ENCODE assay signal across 19 mouse cellular contexts in the genomic region with DNA sequence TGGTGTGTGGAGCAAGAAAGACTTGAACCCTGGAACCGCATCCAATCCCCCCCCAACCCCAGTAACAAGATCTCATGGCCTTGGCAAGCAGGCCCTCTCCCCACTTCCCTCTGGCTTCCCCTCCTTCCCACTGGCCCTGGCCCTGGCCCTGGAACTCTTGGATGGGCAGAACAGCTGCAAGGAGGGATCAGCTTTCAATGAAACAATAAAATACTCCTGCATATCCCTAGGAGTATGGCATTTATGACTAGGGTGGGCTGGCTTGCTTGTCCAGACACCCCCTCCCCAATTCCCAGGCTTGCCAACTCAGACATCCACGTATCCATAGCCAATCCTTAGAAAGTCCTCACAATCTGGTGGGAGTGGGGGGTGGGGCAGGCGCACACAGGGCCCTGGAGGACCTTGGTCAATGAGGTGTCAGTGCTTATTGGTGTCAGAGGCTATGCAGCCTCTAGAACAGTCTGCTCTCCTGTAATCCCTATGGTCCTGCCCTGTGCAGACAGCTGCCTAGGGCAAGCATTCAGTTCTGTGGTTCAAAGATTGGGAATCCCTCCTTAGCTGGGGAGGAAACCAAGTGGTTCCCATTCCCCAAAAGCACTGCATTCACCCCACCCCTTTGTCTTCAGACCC.
A peak's percentile ranks its signal among the peaks of the same experiment; 100 is the strongest.
DNase-seq lines count a peak whose midpoint lies in the region; ATAC-seq lines count a peak whose summit lies in the region.
"Had no signal": no experiment of that assay in that cellular context is flagged by ENCODE, and none has a peak within 500 bp of the region (broad histone marks: within the 10 kb centered on the region; RNA-seq: fewer than 3 reads in every experiment).

No protein-coding gene starts in this region.

- no peaks in the 10 kb centered on the region for H3K36me3 ChIP-seq in forebrain, embryonic 10.5 days (replicated peaks)
- H3K36me3 ChIP-seq in forebrain, embryonic 11.5 days (ENCODE audit: control insufficient read depth, insufficient read depth, low read length), result no peaks in the 10 kb centered on the region
- no peaks in the 10 kb centered on the region for H3K36me3 ChIP-seq in kidney, embryonic 16.5 days (ENCODE audit: insufficient read depth, low read length)
- H3K36me3 ChIP-seq in embryonic facial prominence, embryonic 10.5 days (replicated peaks), result no peaks in the 10 kb centered on the region
- H3K36me3 ChIP-seq in limb, embryonic 12.5 days, result no peaks in the 10 kb centered on the region
- H3K36me3 ChIP-seq: hindbrain, embryonic 13.5 days; midbrain, embryonic 10.5 days; stomach, embryonic 15.5 days had no signal

- H3K4me1 ChIP-seq in forebrain, embryonic 10.5 days, result peaks cover 8% of the 10 kb centered on the region; the same call in 1 of the 2 replicates
- H3K4me1 ChIP-seq in forebrain, embryonic 11.5 days (replicated peaks; ENCODE audit: control insufficient read depth, insufficient read depth, low read length), result no peaks in the 10 kb centered on the region
- no peaks in the 10 kb centered on the region for H3K4me1 ChIP-seq in kidney, embryonic 16.5 days (ENCODE audit: insufficient read depth, low read length)
- peaks cover 11% of the 10 kb centered on the region for H3K4me1 ChIP-seq in embryonic facial prominence, embryonic 10.5 days
- peaks cover 21% of the 10 kb centered on the region for H3K4me1 ChIP-seq in limb, embryonic 12.5 days (replicated peaks)
- H3K4me1 ChIP-seq: hindbrain, embryonic 13.5 days; midbrain, embryonic 10.5 days; stomach, embryonic 15.5 days had no signal

- no peak for DNase-seq in forebrain, embryonic 10.5 days (ENCODE audit: extremely low spot score, low spot score)
- no peak for DNase-seq in forebrain, embryonic 11.5 days (ENCODE audit: low spot score)
- no peak for DNase-seq in kidney, adult 8-10 months
- DNase-seq in embryonic facial prominence, embryonic 10.5 days (ENCODE audit: low spot score), result peak; percentile 17
- DNase-seq in cerebellum, adult 9-11 months, result no peak
- DNase-seq in cerebellum, adult 11 months, result no peak
- DNase-seq: adrenal gland, postnatal 25 days; cerebellum, postnatal 36 days; heart, adult 18-20 months; liver; lung, postnatal 14 days; right cerebral cortex, adult 18-20 months had no signal

- no peak overlapping the region for H3K4me3 ChIP-seq in forebrain, embryonic 10.5 days
- no peak overlapping the region for H3K4me3 ChIP-seq in forebrain, embryonic 11.5 days (ENCODE audit: low read depth, low read length)
- H3K4me3 ChIP-seq in kidney, embryonic 16.5 days (ENCODE audit: low read length), result no peak overlapping the region
- no peak overlapping the region for H3K4me3 ChIP-seq in embryonic facial prominence, embryonic 10.5 days
- no peak overlapping the region for H3K4me3 ChIP-seq in limb, embryonic 12.5 days (replicated peaks)
- H3K4me3 ChIP-seq: hindbrain, embryonic 13.5 days; midbrain, embryonic 10.5 days; myocyte; stomach, embryonic 15.5 days had no signal

- H3K27ac ChIP-seq in forebrain, embryonic 10.5 days, result 0 out of 2 replicates have a peak overlapping the region, but pooled peaks have one; percentile 54
- H3K27ac ChIP-seq in forebrain, embryonic 11.5 days (ENCODE audit: low read depth, low read length), result no peak overlapping the region
- no peak overlapping the region for H3K27ac ChIP-seq in kidney, embryonic 16.5 days (ENCODE audit: low read length)
- peak overlapping the region; percentile 10 for H3K27ac ChIP-seq in embryonic facial prominence, embryonic 10.5 days (replicated peaks)
- peak overlapping the region; percentile 69 for H3K27ac ChIP-seq in limb, embryonic 12.5 days
- H3K27ac ChIP-seq: hindbrain, embryonic 13.5 days; midbrain, embryonic 10.5 days; stomach, embryonic 15.5 days had no signal

- no peak overlapping the region for H3K4me2 ChIP-seq in forebrain, embryonic 11.5 days (ENCODE audit: low read depth, low read length, severe bottlenecking)
- no peak overlapping the region for H3K4me2 ChIP-seq in kidney, embryonic 16.5 days (replicated peaks; ENCODE audit: low read depth, low read length)
- no peak overlapping the region for H3K4me2 ChIP-seq in limb, embryonic 12.5 days
- H3K4me2 ChIP-seq: hindbrain, embryonic 13.5 days; stomach, embryonic 15.5 days had no signal

- no peak overlapping the region for H3K9ac ChIP-seq in forebrain, embryonic 11.5 days (ENCODE audit: low read length)
- H3K9ac ChIP-seq in kidney, embryonic 16.5 days (replicated peaks; ENCODE audit: low read length), result no peak overlapping the region
- H3K9ac ChIP-seq in limb, embryonic 12.5 days (replicated peaks), result no peak overlapping the region
- H3K9ac ChIP-seq: hindbrain, embryonic 13.5 days; stomach, embryonic 15.5 days had no signal

- 90% methylated on average over 3 of the region's 3 CpGs for WGBS in forebrain, embryonic 10.5 days
- 80% methylated on average over 3 of the region's 3 CpGs for WGBS in forebrain, embryonic 11.5 days
- 39% methylated on average over 3 of the region's 3 CpGs for WGBS in kidney, embryonic 16.5 days
- 76% methylated on average over 3 of the region's 3 CpGs for WGBS in embryonic facial prominence, embryonic 10.5 days
- WGBS in limb, embryonic 12.5 days, result 28% methylated on average over 3 of the region's 3 CpGs

- H3K9me3 ChIP-seq in forebrain, embryonic 10.5 days, result no peaks in the 10 kb centered on the region
- H3K9me3 ChIP-seq in forebrain, embryonic 11.5 days (ENCODE audit: control insufficient read depth, low read length), result no peaks in the 10 kb centered on the region
- H3K9me3 ChIP-seq in kidney, embryonic 16.5 days (ENCODE audit: low read length), result no peaks in the 10 kb centered on the region
- H3K9me3 ChIP-seq in embryonic facial prominence, embryonic 10.5 days, result no peaks in the 10 kb centered on the region
- H3K9me3 ChIP-seq in limb, embryonic 12.5 days, result no peaks in the 10 kb centered on the region
- H3K9me3 ChIP-seq: hindbrain, embryonic 13.5 days; midbrain, embryonic 10.5 days; stomach, embryonic 15.5 days had no signal

- no peak for ATAC-seq in forebrain, embryonic 11.5 days (replicated peaks; ENCODE audit: low FRiP score)
- ATAC-seq in kidney, embryonic 16.5 days (ENCODE audit: low FRiP score, low TSS enrichment), result peak; percentile 86
- ATAC-seq in limb, embryonic 12.5 days (ENCODE audit: insufficient number of reproducible peaks, insufficient read depth, low FRiP score, low TSS enrichment, low read depth), result peak; percentile 90
- ATAC-seq: intestine, embryonic 16.5 days had no signal

- H3K27me3 ChIP-seq in forebrain, embryonic 10.5 days (ENCODE audit: poor library complexity, severe bottlenecking), result no peaks in the 10 kb centered on the region
- no peaks in the 10 kb centered on the region for H3K27me3 ChIP-seq in forebrain, embryonic 11.5 days (ENCODE audit: control insufficient read depth, insufficient read depth, low read length)
- no peaks in the 10 kb centered on the region for H3K27me3 ChIP-seq in kidney, embryonic 16.5 days (ENCODE audit: insufficient read depth, low read length)
- H3K27me3 ChIP-seq in embryonic facial prominence, embryonic 10.5 days (replicated peaks; ENCODE audit: low read depth, poor library complexity, severe bottlenecking), result no peaks in the 10 kb centered on the region
- no peaks in the 10 kb centered on the region for H3K27me3 ChIP-seq in limb, embryonic 12.5 days
- H3K27me3 ChIP-seq: hindbrain, embryonic 13.5 days; stomach, embryonic 15.5 days had no signal

Comparison
In these comparisons a context has a peak if more than half of its experiments do, and no peak if none do; other contexts are left out.
1. H3K27ac ChIP-seq: peak in forebrain, embryonic 10.5 days (single experiment), embryonic facial prominence, embryonic 10.5 days (single experiment) and limb, embryonic 12.5 days (single experiment); none in forebrain, embryonic 11.5 days (single experiment) and kidney, embryonic 16.5 days (single experiment).